Mouse (Mus musculus) thymus, adult 2 months (tissue): ENCODE measurements around the gene Lias. TPM values are rescaled to one million over a fixed set of nuclear protein-coding genes. Genes with fewer than 3 reads are reported as not detected.
A peak's percentile ranks its signal among the peaks of the same experiment; 100 is the strongest.

Experiments used
- DNase-seq: peaks from one replicate; pipeline ENCODE4 v3.0.0; 2021
- H3K27ac ChIP-seq: fragments of 200-500 bp; 2 replicates; pipeline ENCODE4 v1.5.1; 2012; ENCODE audit warnings: low read length, control low read depth; ENCODE audit not compliant: control insufficient read depth, insufficient read depth
- H3K27me3 ChIP-seq: fragments of 200-500 bp; 2 replicates; pipeline ENCODE4 v1.6.1; 2012; ENCODE audit warnings: mild to moderate bottlenecking, low read length, moderate library complexity, mixed read lengths; ENCODE audit not compliant: control insufficient read depth, insufficient read depth
- H3K36me3 ChIP-seq: fragments of 200-500 bp; 2 replicates; pipeline ENCODE4 v1.6.1; 2012; ENCODE audit warnings: mild to moderate bottlenecking, low read length, moderate library complexity; ENCODE audit not compliant: control insufficient read depth, insufficient read depth
- H3K4me1 ChIP-seq: fragments of 200-500 bp; replicated peaks from 2 replicates; pipeline ENCODE4 v1.6.1; 2012; ENCODE audit warnings: low read length; ENCODE audit not compliant: control insufficient read depth, insufficient read depth
- H3K4me3 ChIP-seq: fragments of 200-500 bp; 2 replicates; pipeline ENCODE4 v1.5.1; 2012; ENCODE audit warnings: mild to moderate bottlenecking, low read length, control low read depth, moderate library complexity; ENCODE audit not compliant: control insufficient read depth, insufficient read depth
- CTCF ChIP-seq: fragments of 200-500 bp; IDR thresholded peaks from 2 replicates; pipeline ENCODE4 v1.5.1; 2012; ENCODE audit warnings: mild to moderate bottlenecking, control low read depth, low read length, moderate library complexity, borderline replicate concordance; ENCODE audit not compliant: control insufficient read depth, poor library complexity, insufficient read depth; ENCODE audit errors: extremely low read depth
- POLR2A ChIP-seq: fragments of 200-500 bp; IDR thresholded peaks from 2 replicates; pipeline ENCODE4 v1.6.1; 2012; ENCODE audit warnings: mild to moderate bottlenecking, low read length, control low read depth, moderate library complexity; ENCODE audit not compliant: control insufficient read depth, poor library complexity, insufficient read depth; ENCODE audit errors: extremely low read depth
- WGBS: fragments of 180-500 bp; shearing (Covaris S2); methylation state at CpG from one replicate; pipeline ENCODE4 v1.1.7; 2018; 5-methylcytosine and 5-hydroxymethylcytosine counted together
- polyA plus RNA-seq: library from polyadenylated mRNA; depleted of rRNA; stranded (reverse); fragments of >200 nt; gene quantifications from 2 replicates; pipeline ENCODE4 v1.2.3, GENCODE M21; 2012

The Lias gene
- polyA plus RNA-seq, 1 experiment = 14.7 TPM

GRCm38 (mm10) chr5:65394425-65394824 lies 3.1 kb downstream of the Lias start:
- 95% methylated on average over 7 of the region's 7 CpGs for WGBS
- peaks cover 30% of the 10 kb centered on the region for H3K36me3 ChIP-seq
- no peaks in the 10 kb centered on the region for H3K27me3 ChIP-seq
- H3K4me1 ChIP-seq = peaks cover 4% of the 10 kb centered on the region
- DNase-seq = no peak
- no peak overlapping the region for H3K4me3 ChIP-seq
- no peak overlapping the region for H3K27ac ChIP-seq
- TF ChIP-seq CTCF = no peak
- TF ChIP-seq POLR2A = no peak

DNA sequence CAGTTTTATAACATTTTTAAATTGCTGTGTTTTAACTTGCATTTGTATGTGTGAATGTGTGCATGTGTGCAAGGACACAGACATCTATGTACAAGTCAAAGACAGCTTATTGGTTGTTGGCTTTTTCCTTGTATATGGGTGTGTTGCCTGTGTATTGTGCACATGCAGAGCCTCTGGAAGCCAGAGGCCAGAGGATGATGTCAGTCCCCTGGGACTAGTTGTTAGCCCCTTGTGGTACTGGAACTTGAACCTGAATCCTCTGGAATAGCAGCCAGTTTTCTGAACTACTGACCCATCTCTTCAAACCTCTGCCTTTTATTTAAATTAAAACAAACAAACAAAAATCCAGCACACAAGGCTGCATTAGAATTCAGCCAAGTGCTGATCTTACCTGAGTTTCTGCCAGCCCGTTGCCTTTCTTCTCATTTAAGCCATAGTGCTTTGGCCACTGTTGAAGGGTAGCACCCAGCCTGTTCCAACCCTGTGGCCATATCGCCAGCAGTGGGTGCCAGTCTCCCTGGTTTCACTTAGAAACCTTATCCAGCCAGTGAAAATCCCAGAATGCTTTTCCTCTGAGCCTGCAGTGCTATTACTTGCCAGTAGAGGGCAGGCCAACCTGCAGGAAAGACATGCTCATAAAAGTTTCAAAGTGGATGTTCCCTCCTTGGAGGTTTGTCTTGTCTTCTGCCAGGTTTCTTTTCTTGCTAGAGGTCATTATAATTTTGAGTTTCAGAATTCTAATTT lies 10.1 kb downstream of the Lias start:
- H3K27me3 ChIP-seq = no peaks in the 10 kb centered on the region
- whole genome bisulfite sequencing = 25% methylated on average over 2 of the region's 2 CpGs
- no peak overlapping the region for H3K4me3 ChIP-seq
- no peaks in the 10 kb centered on the region for H3K4me1 ChIP-seq
- TF ChIP-seq CTCF (peak; percentile 38; the same call in 1 of the 2 replicates), POLR2A (no peak)
- H3K27ac ChIP-seq = no peak overlapping the region
- peak; percentile 74 for DNase-seq
- peaks cover 41% of the 10 kb centered on the region for H3K36me3 ChIP-seq

DNA sequence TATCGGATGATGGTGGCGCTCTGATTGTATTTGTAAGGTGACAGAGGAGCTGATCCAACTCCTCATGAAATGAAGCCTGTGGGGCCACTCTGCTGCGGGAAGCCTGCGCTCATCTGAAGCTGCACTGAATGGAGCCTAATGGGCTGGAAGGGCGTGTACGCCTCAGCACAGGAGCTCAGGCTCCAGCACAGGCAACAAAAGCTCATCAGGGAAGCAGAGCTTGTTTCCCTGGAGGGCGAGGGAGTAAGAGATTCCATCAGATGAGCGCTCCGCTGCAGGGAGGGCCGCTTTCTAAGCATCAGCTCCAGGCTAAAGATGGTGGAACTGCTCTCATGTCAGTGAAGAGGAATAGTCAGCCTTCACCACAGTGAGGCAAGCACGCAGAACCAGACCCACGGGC lies 16.7 kb downstream of the Lias start:
- no peak for DNase-seq
- TF ChIP-seq CTCF (no peak), POLR2A (no peak)
- 98% methylated on average over 12 of the region's 12 CpGs for WGBS
- peaks cover 23% of the 10 kb centered on the region for H3K36me3 ChIP-seq
- no peaks in the 10 kb centered on the region for H3K27me3 ChIP-seq
- H3K4me1 ChIP-seq = no peaks in the 10 kb centered on the region
- no peak overlapping the region for H3K4me3 ChIP-seq
- H3K27ac ChIP-seq = no peak overlapping the region

GRCm38 (mm10) chr5:65415653-65416458 lies 24.6 kb downstream of the Lias start:
- WGBS = 86% methylated on average over 26 of the region's 26 CpGs
- DNase-seq = no peak
- TF ChIP-seq CTCF (no peak), POLR2A (no peak)
- H3K4me1 ChIP-seq = no peaks in the 10 kb centered on the region
- H3K27ac ChIP-seq = no peak overlapping the region
- H3K4me3 ChIP-seq = no peak overlapping the region
- H3K36me3 ChIP-seq = peaks cover 8% of the 10 kb centered on the region; the same call in 1 of the 2 replicates
- no peaks in the 10 kb centered on the region for H3K27me3 ChIP-seq

DNA sequence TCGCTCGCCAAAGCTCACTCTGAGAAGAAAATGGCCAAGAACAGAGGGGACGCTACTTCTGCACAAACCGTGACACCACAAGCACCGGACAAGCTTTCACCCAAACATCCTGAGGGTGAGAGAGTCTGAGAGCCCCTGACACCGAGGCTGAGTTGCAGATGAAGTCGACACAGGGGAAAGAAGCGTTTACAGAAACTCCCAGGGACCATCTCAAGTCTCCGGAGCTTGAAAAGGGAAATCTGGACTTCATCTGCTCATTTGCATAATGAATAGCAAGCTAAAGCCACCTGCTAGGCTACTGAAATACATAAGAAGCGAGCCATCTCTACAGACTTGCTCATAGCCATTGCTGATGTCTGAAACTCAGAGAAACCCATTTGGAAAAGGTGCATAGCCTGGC lies 27.8 kb downstream of the Lias start:
- no peaks in the 10 kb centered on the region for H3K27me3 ChIP-seq
- TF ChIP-seq CTCF (no peak), POLR2A (no peak)
- DNase-seq = no peak
- no peak overlapping the region for H3K4me3 ChIP-seq
- H3K36me3 ChIP-seq = peaks cover 8% of the 10 kb centered on the region; the same call in 1 of the 2 replicates
- H3K4me1 ChIP-seq = no peaks in the 10 kb centered on the region
- no peak overlapping the region for H3K27ac ChIP-seq
- 93% methylated on average over 10 of the region's 10 CpGs for WGBS

DNA sequence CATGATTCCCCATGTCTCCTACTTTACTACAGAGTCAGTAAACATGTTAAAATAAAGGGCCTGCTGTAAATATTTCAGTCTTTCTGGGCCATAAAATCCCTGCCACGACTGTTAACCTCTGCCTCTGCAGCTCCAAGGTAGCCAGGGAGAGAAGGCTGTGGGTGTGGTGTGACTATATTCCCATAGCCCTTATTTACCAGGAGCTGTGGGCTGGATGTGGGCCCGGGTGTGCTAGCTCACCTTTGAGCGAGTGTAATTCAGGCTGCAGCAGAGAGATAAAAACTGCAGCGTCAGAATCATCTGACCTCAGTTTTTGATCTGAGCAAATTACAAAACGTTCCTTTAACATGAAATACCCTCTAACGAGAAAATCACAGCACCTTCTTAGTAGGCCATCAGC lies 29.5 kb downstream of the Lias start:
- H3K27ac ChIP-seq = no peak overlapping the region

More for the DNA sequence above, 29.5 kb downstream of the Lias start:
- TF ChIP-seq CTCF = no peak
- TF ChIP-seq POLR2A = no peak
- WGBS = 82% methylated on average over 6 of the region's 6 CpGs
- DNase-seq = no peak
- Histone ChIP-seq H3K36me3 (peaks cover 8% of the 10 kb centered on the region; the same call in 1 of the 2 replicates), H3K4me3 (no peak overlapping the region), H3K4me1 (no peaks in the 10 kb centered on the region), H3K27me3 (no peaks in the 10 kb centered on the region)
